Mouse (Mus musculus): ENCODE data around the gene Prkch. TPM values are rescaled to one million over a fixed set of nuclear protein-coding genes. Genes with fewer than 3 reads are reported as not detected.

The Prkch gene
- polyA plus RNA-seq, 1 experiment from 2014 or later: 8.8 TPM

GRCm38 (mm10) chr12:73813016-73813900 lies 228.7 kb downstream of the Prkch start:
- Histone ChIP-seq H3K4me1 (ENCODE audit: control insufficient read depth, insufficient read depth, low read length) (no peaks in the 10 kb centered on the region), H3K9me3 (ENCODE audit: control insufficient read depth, low read length) (no peaks in the 10 kb centered on the region), H3K4me3 (ENCODE audit: low read depth, low read length) (no peak overlapping the region), H3K27me3 (ENCODE audit: control insufficient read depth, insufficient read depth, low read length) (no peaks in the 10 kb centered on the region), H3K4me2 (ENCODE audit: low read depth, severe bottlenecking) (no peak overlapping the region), H3K27ac (replicated peaks; ENCODE audit: low read depth, low read length) (no peak overlapping the region), H3K36me3 (ENCODE audit: control insufficient read depth, insufficient read depth, low read length) (no peaks in the 10 kb centered on the region), H3K9ac (ENCODE audit: low read length) (no peak overlapping the region)
- DNase-seq (ENCODE audit: low spot score) (no peak), ATAC-seq (ENCODE audit: insufficient number of reproducible peaks, low FRiP score, low TSS enrichment, low read depth) (no peak)
- 64% methylated on average over 11 of the region's 11 CpGs for WGBS

GRCm38 (mm10) chr12:73814056-73814735 lies 229.6 kb downstream of the Prkch start:
- no peaks in the 10 kb centered on the region for H3K4me1 ChIP-seq (ENCODE audit: control insufficient read depth, insufficient read depth, low read length)
- WGBS: 87% methylated on average over 5 of the region's 5 CpGs
- H3K27ac ChIP-seq (replicated peaks; ENCODE audit: low read depth, low read length): no peak overlapping the region
- no peaks in the 10 kb centered on the region for H3K27me3 ChIP-seq (ENCODE audit: control insufficient read depth, insufficient read depth, low read length)
- H3K4me3 ChIP-seq (ENCODE audit: low read depth, low read length): no peak overlapping the region
- no peak overlapping the region for H3K9ac ChIP-seq (ENCODE audit: low read length)
- ATAC-seq (ENCODE audit: insufficient number of reproducible peaks, low FRiP score, low TSS enrichment, low read depth): no peak
- H3K36me3 ChIP-seq (ENCODE audit: control insufficient read depth, insufficient read depth, low read length): no peaks in the 10 kb centered on the region
- H3K9me3 ChIP-seq (ENCODE audit: control insufficient read depth, low read length): no peaks in the 10 kb centered on the region
- H3K4me2 ChIP-seq (ENCODE audit: low read depth, severe bottlenecking): no peak overlapping the region
- no peak for DNase-seq (ENCODE audit: low spot score)

- Histone ChIP-seq H3K9me3 (ENCODE audit: control insufficient read depth, low read length) (no peaks in the 10 kb centered on the region), H3K9ac (ENCODE audit: low read length) (no peak overlapping the region), H3K27ac (replicated peaks; ENCODE audit: low read depth, low read length) (no peak overlapping the region), H3K27me3 (ENCODE audit: control insufficient read depth, insufficient read depth, low read length) (no peaks in the 10 kb centered on the region), H3K4me2 (ENCODE audit: low read depth, severe bottlenecking) (no peak overlapping the region), H3K4me3 (ENCODE audit: low read depth, low read length) (no peak overlapping the region), H3K36me3 (ENCODE audit: control insufficient read depth, insufficient read depth, low read length) (no peaks in the 10 kb centered on the region), H3K4me1 (ENCODE audit: control insufficient read depth, insufficient read depth, low read length) (no peaks in the 10 kb centered on the region)
- ATAC-seq (ENCODE audit: insufficient number of reproducible peaks, low FRiP score, low TSS enrichment, low read depth) (no peak), DNase-seq (ENCODE audit: low spot score) (no peak)
- WGBS: 86% methylated on average over 2 of the region's 2 CpGs
Observed at GRCm38 (mm10) chr12:73814897-73815296, 230.3 kb downstream of the Prkch start.

- no peak overlapping the region for H3K4me2 ChIP-seq (ENCODE audit: low read depth, severe bottlenecking)
- WGBS: 88% methylated on average over 4 of the region's 4 CpGs
- no peaks in the 10 kb centered on the region for H3K9me3 ChIP-seq (ENCODE audit: control insufficient read depth, low read length)
- H3K4me1 ChIP-seq (ENCODE audit: control insufficient read depth, insufficient read depth, low read length): no peaks in the 10 kb centered on the region
- H3K9ac ChIP-seq (ENCODE audit: low read length): no peak overlapping the region
- H3K36me3 ChIP-seq (ENCODE audit: control insufficient read depth, insufficient read depth, low read length): no peaks in the 10 kb centered on the region
- no peak overlapping the region for H3K4me3 ChIP-seq (ENCODE audit: low read depth, low read length)
- H3K27ac ChIP-seq (replicated peaks; ENCODE audit: low read depth, low read length): no peak overlapping the region
- H3K27me3 ChIP-seq (ENCODE audit: control insufficient read depth, insufficient read depth, low read length): no peaks in the 10 kb centered on the region
- no peak for ATAC-seq (ENCODE audit: insufficient number of reproducible peaks, low FRiP score, low TSS enrichment, low read depth)
- no peak for DNase-seq (ENCODE audit: low spot score)
Observed at GRCm38 (mm10) chr12:73815463-73815862, 230.9 kb downstream of the Prkch start.

- 72% methylated on average over 2 of the region's 2 CpGs for WGBS
- H3K27me3 ChIP-seq (ENCODE audit: control insufficient read depth, insufficient read depth, low read length): no peaks in the 10 kb centered on the region
- no peak overlapping the region for H3K27ac ChIP-seq (replicated peaks; ENCODE audit: low read depth, low read length)
- H3K4me1 ChIP-seq (ENCODE audit: control insufficient read depth, insufficient read depth, low read length): no peaks in the 10 kb centered on the region
- DNase-seq (ENCODE audit: low spot score): no peak
- H3K36me3 ChIP-seq (ENCODE audit: control insufficient read depth, insufficient read depth, low read length): no peaks in the 10 kb centered on the region
- no peak overlapping the region for H3K4me3 ChIP-seq (ENCODE audit: low read depth, low read length)
- no peak for ATAC-seq (ENCODE audit: insufficient number of reproducible peaks, low FRiP score, low TSS enrichment, low read depth)
- H3K4me2 ChIP-seq (ENCODE audit: low read depth, severe bottlenecking): no peak overlapping the region
- no peak overlapping the region for H3K9ac ChIP-seq (ENCODE audit: low read length)
- no peaks in the 10 kb centered on the region for H3K9me3 ChIP-seq (ENCODE audit: control insufficient read depth, low read length)
Observed at GRCm38 (mm10) chr12:73815892-73816291, 231.3 kb downstream of the Prkch start.

- H3K9me3 ChIP-seq (ENCODE audit: control insufficient read depth, low read length): no peaks in the 10 kb centered on the region
- no peak overlapping the region for H3K27ac ChIP-seq (replicated peaks; ENCODE audit: low read depth, low read length)
- WGBS: 74% methylated on average over 1 of the region's 1 CpGs
- DNase-seq (ENCODE audit: low spot score) (no peak), ATAC-seq (ENCODE audit: insufficient number of reproducible peaks, low FRiP score, low TSS enrichment, low read depth) (no peak)
- H3K4me2 ChIP-seq (ENCODE audit: low read depth, severe bottlenecking): no peak overlapping the region
- no peak overlapping the region for H3K4me3 ChIP-seq (ENCODE audit: low read depth, low read length)
- no peaks in the 10 kb centered on the region for H3K4me1 ChIP-seq (ENCODE audit: control insufficient read depth, insufficient read depth, low read length)
- H3K27me3 ChIP-seq (ENCODE audit: control insufficient read depth, insufficient read depth, low read length): no peaks in the 10 kb centered on the region
- no peaks in the 10 kb centered on the region for H3K36me3 ChIP-seq (ENCODE audit: control insufficient read depth, insufficient read depth, low read length)
- H3K9ac ChIP-seq (ENCODE audit: low read length): no peak overlapping the region
Observed at GRCm38 (mm10) chr12:73816866-73817265, 232.3 kb downstream of the Prkch start.

GRCm38 (mm10) chr12:73818801-73819200 lies 234.2 kb downstream of the Prkch start:
- Histone ChIP-seq H3K27ac (replicated peaks; ENCODE audit: low read depth, low read length) (no peak overlapping the region), H3K36me3 (ENCODE audit: control insufficient read depth, insufficient read depth, low read length) (no peaks in the 10 kb centered on the region), H3K4me3 (ENCODE audit: low read depth, low read length) (no peak overlapping the region), H3K4me1 (ENCODE audit: control insufficient read depth, insufficient read depth, low read length) (no peaks in the 10 kb centered on the region), H3K27me3 (ENCODE audit: control insufficient read depth, insufficient read depth, low read length) (no peaks in the 10 kb centered on the region), H3K9me3 (ENCODE audit: control insufficient read depth, low read length) (no peaks in the 10 kb centered on the region), H3K4me2 (ENCODE audit: low read depth, severe bottlenecking) (no peak overlapping the region), H3K9ac (ENCODE audit: low read length) (no peak overlapping the region)
- DNase-seq (ENCODE audit: low spot score) (no peak), ATAC-seq (ENCODE audit: insufficient number of reproducible peaks, low FRiP score, low TSS enrichment, low read depth) (no peak)
- 71% methylated on average over 1 of the region's 1 CpGs for WGBS

GRCm38 (mm10) chr12:73821176-73821575 lies 236.6 kb downstream of the Prkch start:
- Histone ChIP-seq H3K27me3 (ENCODE audit: control insufficient read depth, insufficient read depth, low read length) (no peaks in the 10 kb centered on the region), H3K4me3 (ENCODE audit: low read depth, low read length) (no peak overlapping the region), H3K4me1 (ENCODE audit: control insufficient read depth, insufficient read depth, low read length) (no peaks in the 10 kb centered on the region), H3K9ac (ENCODE audit: low read length) (no peak overlapping the region), H3K36me3 (ENCODE audit: control insufficient read depth, insufficient read depth, low read length) (no peaks in the 10 kb centered on the region), H3K4me2 (ENCODE audit: low read depth, severe bottlenecking) (no peak overlapping the region), H3K27ac (replicated peaks; ENCODE audit: low read depth, low read length) (no peak overlapping the region), H3K9me3 (ENCODE audit: control insufficient read depth, low read length) (no peaks in the 10 kb centered on the region)
- DNase-seq (ENCODE audit: low spot score) (no peak), ATAC-seq (ENCODE audit: insufficient number of reproducible peaks, low FRiP score, low TSS enrichment, low read depth) (no peak)
- WGBS: 90% methylated on average over 4 of the region's 4 CpGs
